Mouse (Mus musculus): ENCODE measurements around the gene Rps6ka6. TPM values are rescaled to one million over a fixed set of nuclear protein-coding genes. Genes with fewer than 3 reads are reported as not detected.

Rps6ka6 gene
- polyA plus RNA-seq, 1 experiment: 1.3 TPM

DNA sequence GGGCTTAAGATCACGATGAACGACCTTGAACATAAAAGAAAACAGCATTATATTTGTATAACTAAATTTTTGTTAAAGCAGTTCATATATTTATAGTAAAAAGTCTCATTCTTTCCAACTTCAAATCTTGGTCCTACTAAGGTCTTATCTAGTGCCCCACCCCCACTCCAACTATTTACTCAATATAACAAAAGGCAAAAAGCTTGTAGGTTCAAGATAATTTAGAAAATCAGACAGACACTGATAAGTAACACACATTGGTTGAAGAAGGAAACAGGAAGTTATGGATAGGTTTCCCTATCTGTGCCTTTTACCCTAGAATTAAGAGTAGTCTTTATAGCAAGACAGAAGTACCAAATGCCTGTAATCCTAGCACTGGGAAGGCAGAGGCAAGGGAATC lies 132.9 kb downstream of the Rps6ka6 start:
- Histone ChIP-seq H3K27ac (ENCODE audit: insufficient read depth, low read length) (no peak overlapping the region), H3K4me3 (ENCODE audit: insufficient read depth, low read length) (no peak overlapping the region), H3K4me1 (ENCODE audit: control insufficient read depth, insufficient read depth, low read length) (no peaks in the 10 kb centered on the region)
- TF ChIP-seq CTCF (IDR thresholded peaks at IDR 0.05; ENCODE audit: extremely low read depth, insufficient read depth, low read length) (no peak), POLR2A (IDR thresholded peaks at IDR 0.05; ENCODE audit: extremely low read depth, insufficient read depth, low read length) (no peak)

DNA sequence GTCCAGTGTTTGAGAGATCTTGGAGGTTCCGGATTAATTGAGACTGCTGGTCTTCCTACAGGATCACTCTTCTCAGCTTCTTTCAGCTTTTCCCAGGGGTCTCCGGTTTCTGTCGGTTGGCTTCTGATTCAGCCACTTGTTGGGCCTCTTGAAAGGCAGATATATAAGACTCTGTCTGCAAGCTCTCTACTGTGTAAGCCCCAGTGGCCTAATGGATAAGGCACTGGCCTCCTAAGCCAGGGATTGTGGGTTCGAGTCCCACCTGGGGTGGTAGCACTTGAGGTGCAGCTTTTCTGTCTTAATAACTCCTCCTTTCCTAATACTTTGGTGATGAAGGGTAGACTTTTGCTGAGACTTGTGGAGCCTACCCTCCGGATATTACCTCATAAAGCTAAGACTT lies 160.7 kb downstream of the Rps6ka6 start:
- Histone ChIP-seq H3K4me1 (ENCODE audit: control insufficient read depth, insufficient read depth, low read length) (no peaks in the 10 kb centered on the region), H3K27ac (ENCODE audit: insufficient read depth, low read length) (no peak overlapping the region), H3K4me3 (ENCODE audit: insufficient read depth, low read length) (no peak overlapping the region)
- TF ChIP-seq CTCF (IDR thresholded peaks at IDR 0.05; ENCODE audit: extremely low read depth, insufficient read depth, low read length) (no peak), POLR2A (IDR thresholded peaks at IDR 0.05; ENCODE audit: extremely low read depth, insufficient read depth, low read length) (no peak)

DNA sequence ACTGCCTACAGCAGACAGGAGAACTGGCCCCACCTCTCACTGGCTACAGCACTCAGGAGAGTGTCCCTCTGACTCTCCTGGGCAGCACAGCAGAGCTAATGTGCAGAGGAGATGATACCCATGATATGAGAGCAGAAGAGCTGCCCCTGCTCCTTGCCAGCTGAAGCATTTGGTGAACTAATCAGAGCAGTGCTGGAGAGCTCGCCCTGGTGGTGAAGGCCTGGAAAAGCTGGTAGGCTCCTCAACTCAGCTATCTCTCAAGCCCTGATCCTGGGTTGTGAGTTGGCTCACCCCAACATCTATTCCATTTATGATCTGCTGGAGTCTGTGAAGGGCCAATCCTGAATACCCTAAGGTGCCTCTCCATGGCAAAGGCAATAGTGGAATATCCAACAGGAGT lies 163.6 kb downstream of the Rps6ka6 start:
- TF ChIP-seq CTCF (IDR thresholded peaks at IDR 0.05; ENCODE audit: extremely low read depth, insufficient read depth, low read length) (no peak), POLR2A (IDR thresholded peaks at IDR 0.05; ENCODE audit: extremely low read depth, insufficient read depth, low read length) (no peak)
- Histone ChIP-seq H3K4me3 (ENCODE audit: insufficient read depth, low read length) (no peak overlapping the region), H3K27ac (ENCODE audit: insufficient read depth, low read length) (no peak overlapping the region), H3K4me1 (ENCODE audit: control insufficient read depth, insufficient read depth, low read length) (no peaks in the 10 kb centered on the region)

Other genes starting within 250 kb of the Rps6ka6 start
- gene Hdx, start 159.1 kb upstream of the Rps6ka6 start, polyA plus RNA-seq (2012; rRNA removed): 5.2 and 5.4 TPM in 2 replicates

Measured in cortical plate, adult 2 months (tissue).